Mouse (Mus musculus) adrenal gland, postnatal 36 days (tissue): ENCODE data around the gene Dnajc16. TPM values are rescaled to one million over a fixed set of nuclear protein-coding genes. Genes with fewer than 3 reads are reported as not detected.

ENCODE experiments used
- DNase-seq, 2 experiments: peaks; one replicate each; pipeline ENCODE4 v3.0.0; 2021; ENCODE audit warnings: mixed read lengths in 1 of 2
- total RNA-seq, 2 experiments: library from RNA; stranded (reverse); gene quantifications; 2 replicates each; pipeline ENCODE4 v1.2.3; 2021

The Dnajc16 gene
- total RNA-seq, 2 experiments from 2014 or later, result 23.6 to 26.0 TPM

DNA sequence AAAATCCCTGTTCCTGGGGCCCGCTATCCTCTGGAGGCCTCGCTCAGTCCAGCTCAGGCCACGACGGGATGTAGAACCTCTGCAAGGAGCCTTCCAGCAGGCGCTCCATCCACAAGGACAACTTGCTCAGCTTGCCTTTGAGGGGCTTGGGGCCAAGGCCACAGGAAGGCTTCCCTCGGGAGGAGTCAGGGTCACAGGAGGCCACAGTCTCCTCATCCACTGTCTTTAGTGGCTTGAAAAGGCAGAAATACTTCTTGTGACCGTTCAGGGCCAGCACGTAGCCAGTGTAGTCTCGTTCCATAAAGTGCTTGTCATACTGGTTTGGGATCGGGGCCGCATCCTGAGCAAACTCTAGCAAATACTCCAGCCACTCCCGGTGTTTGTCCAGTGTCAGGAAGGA is 27.3 kb downstream of the Dnajc16 start:
- no peak for DNase-seq

DNA sequence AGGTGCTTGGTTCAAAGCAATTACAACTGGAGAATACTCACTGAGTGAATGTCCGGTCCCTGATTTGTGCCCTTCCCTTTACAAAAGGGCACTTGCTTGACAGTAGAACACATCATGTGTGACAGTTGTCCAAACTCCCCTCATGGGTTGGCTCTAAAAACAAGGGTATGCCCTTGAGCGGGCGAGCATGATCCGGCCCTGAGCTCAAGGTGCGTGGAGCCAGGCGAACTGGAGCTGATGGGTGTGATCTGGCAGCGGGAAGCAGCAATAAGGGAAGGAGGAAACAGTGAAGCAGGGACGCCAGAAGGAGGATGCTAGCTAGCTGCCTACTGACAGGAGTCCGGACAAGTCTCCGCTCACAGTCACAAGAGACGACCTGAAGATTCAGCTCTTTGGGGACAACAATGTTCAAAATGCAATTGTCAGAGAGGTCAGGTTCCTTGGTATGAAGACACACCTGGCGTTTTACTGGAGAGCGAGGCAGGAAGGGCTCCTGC is 28.6 kb downstream of the Dnajc16 start:
- peak in 1 of 2 experiments; percentile 51 for DNase-seq

DNA sequence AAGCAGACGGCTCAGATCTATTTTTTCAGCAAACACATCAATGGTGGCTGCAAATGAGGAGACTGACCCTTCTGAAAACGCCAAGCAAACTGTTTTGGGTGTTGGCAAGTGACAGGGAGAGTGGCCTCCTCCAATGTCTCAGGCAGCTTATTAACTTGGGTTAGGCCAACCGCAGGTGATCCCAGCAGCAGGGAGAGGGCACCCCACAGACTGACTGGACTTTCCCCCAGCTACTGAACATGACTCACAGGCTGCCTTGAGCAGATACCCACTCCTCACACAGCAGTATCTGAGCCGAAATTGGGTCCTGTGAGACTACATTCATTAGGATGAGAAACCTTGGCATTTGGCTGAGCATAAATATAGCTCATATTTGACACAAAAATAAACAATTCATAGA is 29.8 kb downstream of the Dnajc16 start:
- DNase-seq, result no peak

DNA sequence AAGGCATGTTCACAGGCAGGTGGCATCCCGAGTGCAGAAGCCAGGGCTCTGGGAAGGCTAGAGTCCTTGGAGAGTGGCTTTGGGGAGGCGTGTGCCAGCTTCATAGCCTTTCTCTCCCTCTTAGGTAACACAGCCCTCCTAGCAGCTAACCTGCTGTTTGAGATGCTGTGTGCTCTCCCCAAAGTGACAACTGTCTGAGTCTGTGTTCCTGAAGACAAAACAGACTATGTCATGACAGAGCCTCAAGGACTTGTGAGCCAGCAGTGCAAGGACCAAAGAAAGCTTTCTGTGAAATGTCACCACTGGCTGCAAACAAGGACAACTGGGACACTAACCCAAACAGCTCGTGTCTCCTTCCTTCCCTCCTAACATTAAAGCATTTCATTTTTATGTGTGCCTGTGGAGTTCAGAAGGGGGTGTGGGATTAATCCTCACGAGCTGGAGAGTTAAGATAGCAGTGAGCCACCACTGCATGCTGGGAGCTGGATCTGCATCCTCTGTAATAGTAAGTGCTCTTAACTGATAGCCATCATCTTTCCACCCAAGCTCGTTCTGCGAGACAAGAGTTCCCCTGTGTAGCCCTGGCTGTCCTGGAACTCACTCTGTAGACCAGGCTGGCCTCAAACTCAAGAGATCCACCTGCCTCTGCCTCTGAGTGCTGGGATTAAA is 31.7 kb downstream of the Dnajc16 start:
- DNase-seq, result no peak

DNA sequence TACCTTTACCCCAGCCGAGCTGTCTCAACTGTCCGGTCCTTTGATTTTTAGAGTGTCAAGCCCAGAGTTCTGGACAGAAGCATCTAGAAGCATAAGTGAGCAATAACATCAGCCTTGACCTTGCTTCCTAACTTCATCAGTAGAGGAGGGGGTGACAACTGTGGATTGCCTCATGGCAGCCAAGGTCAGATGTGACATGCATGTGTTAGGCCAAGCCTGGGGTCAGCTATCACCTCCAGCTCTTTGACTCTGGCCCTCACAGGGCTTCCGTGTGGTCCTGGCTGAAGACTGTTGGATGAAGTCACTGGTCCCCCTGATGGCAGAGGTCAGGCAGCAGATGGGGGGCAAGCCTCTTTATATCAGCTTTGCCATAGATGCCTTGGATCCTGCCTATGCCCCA is 33.6 kb downstream of the Dnajc16 start:
- peak; percentile 53 to 57 for DNase-seq

DNA sequence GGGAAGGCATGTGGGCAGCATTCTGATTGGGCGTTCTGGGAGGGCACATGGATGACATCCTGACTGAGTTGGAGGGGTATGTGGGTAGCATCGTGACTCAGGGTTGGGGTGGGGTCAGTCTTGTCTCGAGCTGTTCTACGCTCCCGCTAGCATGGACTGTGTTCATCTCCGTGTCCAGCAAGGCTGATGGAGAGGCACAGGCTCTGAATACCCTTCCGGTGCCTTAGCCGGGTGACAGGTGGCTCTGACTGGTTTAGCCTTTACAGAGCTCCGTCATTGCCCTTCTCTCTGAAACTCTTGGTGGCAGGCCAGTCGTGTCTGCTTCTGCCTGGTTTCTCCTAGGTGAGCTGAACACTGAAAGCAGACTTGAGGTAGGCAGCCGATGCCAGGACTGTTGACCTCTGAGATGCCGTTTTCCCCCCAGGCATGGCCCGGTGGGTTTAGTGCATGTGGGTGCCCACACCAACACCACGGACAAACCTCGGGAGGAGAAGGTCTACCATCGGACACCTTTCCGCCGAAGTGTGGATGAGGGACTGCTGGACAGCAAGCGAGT is 35.3 kb downstream of the Dnajc16 start:
- DNase-seq, result no peak

DNA sequence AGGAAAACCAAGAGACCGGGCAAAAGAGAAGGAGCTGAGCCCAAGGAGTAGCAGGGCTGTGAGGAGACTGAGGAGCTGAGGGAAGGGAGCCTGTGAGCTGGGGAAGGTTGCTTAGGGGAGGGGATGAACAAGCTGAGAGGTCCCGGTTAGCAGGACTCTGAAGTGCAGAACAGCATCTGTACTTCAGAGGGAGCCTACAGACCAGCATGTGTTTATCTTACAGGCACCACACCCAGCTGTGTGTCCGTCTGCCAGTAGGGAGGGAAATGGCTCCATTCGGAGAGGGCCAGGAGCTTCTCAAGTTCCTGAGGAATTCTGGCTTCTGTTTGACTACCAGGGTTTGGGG is 38.7 kb downstream of the Dnajc16 start:
- DNase-seq, result no peak

DNA sequence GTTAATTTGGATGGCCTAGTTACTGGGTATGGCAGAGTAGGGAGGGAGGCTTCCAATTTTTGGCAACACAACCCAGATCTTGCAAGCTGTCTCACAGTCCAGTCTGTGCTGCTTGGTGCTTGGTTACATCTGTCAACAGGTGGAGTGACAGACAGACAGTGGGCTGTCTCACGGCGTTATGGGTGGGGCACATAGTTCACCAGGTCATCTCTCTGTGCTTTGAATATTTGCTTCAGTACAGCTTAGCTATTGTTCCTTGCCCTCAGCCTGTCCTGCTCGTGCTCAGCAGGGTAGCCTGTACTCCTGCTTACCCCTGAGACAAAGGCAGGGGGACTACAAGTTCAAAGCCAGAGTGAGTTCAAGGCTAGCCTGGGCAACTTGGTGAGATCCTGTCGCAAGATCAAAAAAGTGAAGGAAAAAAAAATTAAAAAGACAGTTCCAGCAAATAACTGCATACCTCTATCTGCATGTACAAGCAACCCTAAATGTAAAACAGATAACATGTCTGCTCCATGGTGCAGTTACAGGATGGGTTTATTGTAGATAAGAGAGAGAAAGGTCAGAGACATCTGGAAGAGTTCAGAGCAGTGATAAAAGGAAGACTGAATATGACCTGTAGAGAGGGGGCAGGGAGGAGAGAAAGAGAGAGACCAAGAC is 39.2 kb downstream of the Dnajc16 start:
- DNase-seq, result no peak

DNA sequence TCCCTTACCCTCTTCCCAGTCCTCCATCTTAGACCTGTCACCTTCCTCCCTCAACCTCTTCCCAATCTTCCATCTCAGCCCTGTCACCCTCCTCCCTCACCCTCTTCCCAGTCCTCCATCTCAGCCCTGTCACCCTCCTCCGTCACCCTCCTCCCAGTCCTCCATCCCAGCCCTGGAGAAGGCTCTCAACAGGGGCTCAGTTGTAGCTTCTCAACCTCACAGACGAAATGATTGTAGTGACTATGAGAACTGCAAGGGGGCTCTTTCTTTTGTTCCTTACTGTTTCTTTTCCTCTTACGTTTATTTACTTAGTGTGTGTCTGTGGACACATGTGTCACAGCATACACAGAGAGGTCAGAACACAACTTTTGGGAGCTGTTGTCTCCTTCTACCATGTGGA is 39.9 kb downstream of the Dnajc16 start:
- DNase-seq, result no peak

DNA sequence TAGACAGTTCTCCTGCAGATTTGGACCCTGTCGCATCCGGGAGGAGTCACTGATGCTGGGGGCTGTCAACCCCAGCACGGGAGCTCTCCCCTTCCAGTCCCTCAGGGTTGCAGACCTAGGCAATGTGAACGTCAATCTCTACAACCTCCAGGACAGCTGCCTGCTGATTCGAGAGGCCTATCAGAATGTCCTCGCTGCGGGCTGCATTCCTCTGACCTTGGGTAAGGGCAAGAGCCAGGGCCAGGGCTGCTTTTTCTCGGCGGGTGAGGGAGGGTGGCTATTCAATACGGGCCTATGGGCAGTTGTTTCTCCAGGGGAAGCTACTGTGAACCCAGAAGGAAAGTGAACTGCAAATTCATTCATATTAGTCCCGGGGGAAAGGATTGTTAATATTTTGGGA is 41.2 kb downstream of the Dnajc16 start:
- DNase-seq, result peak; percentile 74 to 84

DNA sequence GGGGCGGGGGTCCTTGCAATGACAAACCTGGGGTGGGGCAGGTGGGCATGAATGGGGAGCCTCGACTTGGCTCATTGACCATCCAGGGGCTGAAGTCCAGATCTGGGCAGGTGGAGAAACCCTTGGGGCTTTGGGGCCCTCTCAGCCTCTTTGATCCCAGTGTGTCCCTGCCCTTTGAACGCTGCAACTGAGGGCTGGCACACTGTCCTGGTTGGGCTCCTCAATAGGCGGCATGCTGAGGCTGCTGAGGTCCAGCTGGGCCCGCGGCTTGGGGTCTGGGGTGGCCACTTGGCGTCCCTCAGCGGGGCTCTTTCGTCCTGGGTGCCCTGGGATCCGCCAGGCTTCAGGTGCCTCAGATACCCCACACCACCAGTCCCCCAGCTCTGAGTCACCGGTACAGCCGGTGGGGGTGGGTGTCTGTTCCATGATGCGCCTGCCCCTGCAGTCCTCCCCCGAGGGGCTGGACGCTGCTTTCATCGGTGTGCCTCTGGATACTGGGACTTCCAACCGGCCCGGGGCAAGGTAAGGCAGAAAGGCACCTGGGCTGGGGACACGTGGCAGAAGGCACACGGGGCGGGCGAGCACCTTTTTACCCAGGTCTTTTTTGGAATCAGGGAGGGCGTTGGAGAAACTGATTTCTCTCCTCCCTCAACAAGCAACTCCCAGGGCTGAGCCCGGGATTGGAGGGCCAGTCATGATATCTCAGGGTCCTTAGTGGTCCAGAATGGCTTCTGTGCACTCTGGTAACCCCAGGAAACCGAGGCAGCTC is 44.0 kb downstream of the Dnajc16 start, which contains the start of gene Agmat:
TSS of gene Agmat (plus strand) at position 95 of the 769 bp plus-strand sequence.
- no peak for DNase-seq

DNA sequence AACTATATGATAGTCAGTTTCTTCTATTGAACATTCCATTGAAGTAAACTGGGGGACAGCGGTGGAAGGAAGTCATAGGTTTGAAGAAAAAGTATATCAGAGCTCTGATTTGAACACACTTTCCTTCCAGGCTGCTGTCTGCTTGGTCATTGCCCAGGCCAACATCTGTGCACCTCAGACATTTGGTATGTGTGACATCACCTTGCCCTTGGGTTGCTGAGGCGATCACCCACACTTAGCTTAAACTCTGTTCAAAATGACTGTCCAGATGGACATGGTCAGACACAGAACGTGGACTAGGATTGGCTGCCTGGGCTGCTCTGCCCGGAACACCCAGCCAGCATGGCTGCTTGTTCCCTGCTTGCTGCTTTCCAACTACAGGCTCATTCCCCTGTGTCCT is 48.4 kb downstream of the Dnajc16 start:
- no peak for DNase-seq

DNA sequence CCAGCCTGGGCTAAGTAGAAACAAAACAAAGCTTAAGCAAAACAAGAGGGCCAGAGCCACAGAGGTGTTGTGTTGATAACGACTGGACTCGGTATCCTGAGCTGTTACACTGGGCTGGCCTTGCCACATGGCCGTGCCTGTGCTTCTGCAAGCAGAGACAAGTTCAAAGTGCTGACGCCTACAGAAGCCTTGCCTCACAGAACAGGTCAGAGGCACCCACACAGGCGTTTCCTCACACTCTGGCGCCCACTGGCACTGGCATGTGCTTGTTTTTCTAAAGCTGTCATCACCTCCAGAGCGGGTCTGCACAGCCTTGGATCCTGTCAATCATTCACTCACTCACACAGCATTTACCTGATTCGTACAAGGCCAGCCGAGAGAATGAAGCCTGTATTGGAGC is 48.9 kb downstream of the Dnajc16 start:
- DNase-seq, result no peak

DNA sequence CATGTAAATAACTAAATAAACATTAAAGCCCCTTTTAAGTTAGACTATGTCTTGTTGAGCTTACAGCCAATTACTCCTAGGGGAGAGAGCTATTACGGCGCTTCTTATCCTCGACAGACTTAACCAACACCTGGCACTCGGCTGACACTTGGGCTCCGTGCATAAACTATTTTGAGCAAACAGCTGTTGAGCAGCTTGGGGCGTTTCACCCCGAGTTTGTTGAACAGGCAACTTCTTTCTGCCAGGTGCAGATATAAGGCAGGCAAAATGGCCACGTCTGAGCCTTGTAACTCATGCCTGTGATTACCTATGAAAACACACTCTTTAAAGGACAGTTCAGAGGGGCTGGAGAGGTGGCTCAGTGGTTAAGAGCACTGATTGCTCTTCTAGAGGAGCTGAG is 52.7 kb downstream of the Dnajc16 start:
- DNase-seq, result no peak

DNA sequence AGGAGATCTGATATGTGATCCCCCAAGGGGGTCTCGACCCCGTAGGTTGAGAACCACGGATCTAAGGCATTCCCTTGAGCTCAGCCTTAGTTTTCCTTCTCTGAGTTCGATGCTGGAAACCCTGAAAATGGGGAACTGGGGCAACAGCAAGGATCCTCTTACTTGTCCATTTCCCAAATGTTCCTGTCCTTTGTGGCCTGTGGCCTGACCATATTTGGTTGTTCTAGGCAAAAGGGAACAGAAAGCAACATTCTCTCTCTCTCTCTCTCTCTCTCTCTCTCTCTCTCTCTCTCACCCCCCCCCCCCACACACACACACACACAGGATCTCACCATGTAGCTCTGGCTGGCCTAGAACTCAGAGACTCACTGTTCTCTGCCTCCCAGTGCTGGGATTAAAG is 53.9 kb downstream of the Dnajc16 start:
- no peak for DNase-seq

DNA sequence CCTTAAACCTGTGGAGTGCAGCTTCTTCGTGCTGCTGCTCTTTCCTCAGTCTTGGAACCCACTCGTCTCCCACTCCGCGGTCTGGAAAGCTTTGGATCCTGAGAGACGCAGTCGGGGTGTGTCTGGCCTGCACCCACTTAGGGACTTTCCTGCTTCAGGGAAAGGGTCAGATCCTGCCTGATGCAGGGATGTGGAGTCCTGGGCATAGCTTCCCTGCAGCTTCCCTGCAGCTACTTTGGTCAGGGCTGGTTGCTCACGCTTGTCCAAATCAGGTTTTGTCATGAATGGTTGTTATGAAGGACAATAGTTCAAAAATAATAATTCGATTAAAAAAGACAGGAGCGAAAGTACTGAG is 55.5 kb downstream of the Dnajc16 start:
- no peak for DNase-seq

DNA sequence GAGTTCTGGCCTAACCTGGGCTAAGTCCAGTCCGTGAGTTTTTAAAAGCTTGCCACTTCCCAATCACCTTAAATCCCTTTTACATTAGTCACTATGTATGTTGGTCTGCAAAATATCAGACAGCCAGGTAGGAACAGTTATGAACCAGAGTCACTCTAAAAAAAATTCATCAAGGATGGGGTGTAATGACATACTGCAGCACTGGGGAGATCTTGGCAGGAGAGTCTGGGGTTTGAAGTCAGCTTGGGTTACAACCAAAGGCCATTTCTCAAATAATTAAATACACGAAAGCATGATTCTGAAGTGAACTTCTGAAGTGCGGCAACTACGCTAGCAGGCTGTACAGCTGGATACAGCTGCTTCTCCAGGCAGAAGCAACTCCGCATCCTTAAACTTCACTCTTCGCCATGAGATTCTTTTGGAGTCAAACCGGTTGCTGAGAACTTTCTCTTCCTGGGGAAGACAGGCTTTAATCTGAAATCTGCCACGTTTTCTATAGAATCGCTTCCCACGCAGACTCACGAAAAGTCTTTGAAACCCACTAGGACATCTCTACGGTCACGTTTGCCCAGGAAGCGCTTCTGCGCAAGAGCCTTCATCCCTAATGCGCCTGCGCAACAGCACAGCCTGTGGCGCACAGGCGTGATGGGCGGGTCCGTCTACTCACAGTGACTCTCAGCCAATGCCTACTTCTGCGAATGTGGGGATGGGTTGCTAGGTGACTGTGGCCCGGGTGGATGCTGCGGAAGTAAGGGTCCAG is 56.1 kb downstream of the Dnajc16 start:
- DNase-seq, result peak; percentile 92 to 93

DNA sequence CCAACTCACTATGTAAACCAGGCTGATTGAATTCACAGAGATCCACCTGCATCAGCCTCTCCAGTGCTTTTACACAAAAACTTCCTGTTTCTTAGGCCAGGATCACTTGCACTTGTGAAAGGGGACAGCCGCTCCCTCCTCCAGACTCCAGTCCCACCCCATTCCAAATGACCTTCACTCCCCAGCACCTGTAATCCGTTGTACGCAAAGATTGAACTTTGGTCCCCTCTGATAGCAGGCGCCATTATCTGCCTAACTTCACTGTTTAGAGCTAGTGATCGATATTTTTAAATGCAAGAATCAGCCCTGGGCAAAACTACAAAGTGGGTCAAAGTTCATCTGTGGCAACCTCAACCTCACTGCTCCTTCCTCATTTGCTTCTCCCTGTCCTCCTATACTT is 59.0 kb downstream of the Dnajc16 start:
- no peak for DNase-seq

DNA sequence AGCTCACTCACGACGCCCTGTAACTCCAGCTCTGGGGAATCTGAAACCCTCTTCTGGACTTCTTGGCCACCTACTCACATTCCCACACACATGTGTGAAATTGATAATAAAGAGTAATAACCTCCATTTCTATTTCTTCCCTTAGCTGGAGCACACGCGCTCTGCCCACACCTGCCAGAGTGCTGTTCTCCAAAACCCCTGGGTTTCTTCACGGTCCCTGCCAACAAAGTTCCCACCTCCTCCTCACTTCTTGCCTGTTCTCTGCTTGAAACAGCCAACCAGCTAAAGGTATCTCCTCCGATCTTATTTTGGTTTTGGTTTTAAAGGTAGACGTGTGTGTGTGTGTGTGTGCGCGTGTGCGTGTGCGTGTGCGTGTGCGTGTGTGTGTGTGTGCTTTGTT is 60.3 kb downstream of the Dnajc16 start:
- DNase-seq, result no peak

DNA sequence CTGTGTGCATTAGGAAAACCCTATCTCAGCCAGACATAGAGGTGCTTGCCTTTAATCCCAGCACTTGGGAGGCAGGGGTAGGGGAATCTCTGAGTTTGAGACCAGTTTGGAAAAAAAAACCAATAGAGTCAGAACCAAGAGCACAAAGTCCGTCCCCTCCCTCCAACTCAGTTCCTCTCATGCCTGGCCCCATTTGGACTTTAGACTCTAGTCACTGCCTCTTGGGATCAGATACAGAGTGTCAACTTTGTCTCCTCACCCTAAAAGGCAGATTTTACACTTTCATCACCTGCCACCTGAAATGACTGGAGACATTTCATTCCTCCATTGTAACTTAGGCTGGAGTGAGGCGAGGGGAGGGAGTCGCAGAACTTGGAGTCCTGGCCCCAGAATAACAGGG is 61.5 kb downstream of the Dnajc16 start:
- DNase-seq, result no peak

DNA sequence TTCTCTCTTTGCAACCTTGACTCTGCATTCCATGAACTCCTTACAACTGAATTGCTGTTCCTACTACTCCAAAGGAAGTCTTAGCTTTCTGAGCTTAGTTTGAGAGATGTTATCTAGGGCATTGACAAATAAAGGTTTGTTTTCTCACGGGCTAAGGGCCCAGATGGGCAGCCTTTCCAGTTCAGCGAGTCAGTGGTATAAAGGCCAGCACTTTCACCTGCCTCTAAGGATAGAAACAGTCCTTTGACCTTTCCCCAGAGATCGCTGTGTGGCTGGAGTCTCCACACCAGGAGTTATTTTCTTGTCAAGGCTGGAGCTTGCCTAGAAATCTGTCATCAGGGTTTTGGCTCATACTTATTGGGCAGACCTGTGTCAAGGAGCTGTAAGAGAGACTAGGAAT is 65.0 kb downstream of the Dnajc16 start:
- no peak for DNase-seq

DNA sequence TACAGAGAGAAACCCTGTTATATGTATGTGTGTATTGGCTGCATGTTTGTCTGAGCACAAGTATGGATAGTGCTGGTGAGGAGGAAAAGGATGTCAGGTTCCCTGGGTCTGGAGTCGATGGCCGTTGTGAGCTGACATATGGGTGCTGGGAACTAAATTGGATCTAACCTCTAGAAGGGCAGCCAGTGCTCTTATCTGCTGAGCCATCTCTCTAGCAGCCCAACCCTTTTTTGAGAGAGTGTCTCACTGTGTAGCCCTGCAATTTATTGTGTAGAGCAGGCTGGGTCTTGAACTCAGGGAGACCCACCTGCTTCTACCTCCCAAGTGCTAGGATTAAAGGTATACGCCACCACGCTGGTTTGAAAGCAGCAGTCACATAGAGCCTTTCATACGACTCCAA is 65.5 kb downstream of the Dnajc16 start:
- no peak for DNase-seq
